Mouse (Mus musculus) G1E (cell line): ENCODE results near the gene Gm49450. TPM values are rescaled to one million over a fixed set of nuclear protein-coding genes. Genes with fewer than 3 reads are reported as not detected.

Source experiments
- ATAC-seq: 2 replicates; pipeline ENCODE4 v1.8.0; 2016; ENCODE audit warnings: mild to moderate bottlenecking; ENCODE audit not compliant: insufficient number of reproducible peaks, poor library complexity, low FRiP score, severe bottlenecking; ENCODE audit errors: extremely low read depth
- DNase-seq: peaks from one replicate; pipeline ENCODE4 v3.0.0; 2012; ENCODE audit warnings: low spot score
- H3K27me3 ChIP-seq: 2 replicates; pipeline ENCODE4 v1.6.1; 2012; ENCODE audit warnings: mild to moderate bottlenecking, low read length, inconsistent platforms; ENCODE audit not compliant: insufficient read depth
- H3K36me3 ChIP-seq: replicated peaks from 2 replicates; pipeline ENCODE3; 2012; ENCODE audit warnings: mild to moderate bottlenecking, inconsistent platforms
- H3K4me1 ChIP-seq: 2 replicates; pipeline ENCODE4 v1.6.1; 2012; ENCODE audit warnings: low read depth, low read length, inconsistent platforms, mixed read lengths; ENCODE audit not compliant: insufficient read depth
- H3K4me3 ChIP-seq: 2 replicates; pipeline ENCODE4 v1.5.1; 2012; ENCODE audit warnings: low read depth, mild to moderate bottlenecking, inconsistent platforms, low read length, moderate library complexity, mixed read lengths
- H3K9me3 ChIP-seq: replicated peaks from 2 replicates; pipeline ENCODE4 v1.6.1; 2012; ENCODE audit warnings: inconsistent platforms
- CTCF ChIP-seq: IDR thresholded peaks from 2 replicates; pipeline ENCODE4 v1.5.1; 2012; ENCODE audit warnings: low read depth, low read length, inconsistent platforms, mixed read lengths
- GATA1 ChIP-seq: IDR thresholded peaks from 2 replicates; pipeline ENCODE4 v1.6.1; 2012; ENCODE audit warnings: borderline replicate concordance, low read length, inconsistent platforms, mixed read lengths
- GATA2 ChIP-seq: IDR thresholded peaks from 2 replicates; pipeline ENCODE4 v1.6.1; 2012; ENCODE audit warnings: low read depth, low read length, inconsistent platforms, borderline replicate concordance
- POLR2AphosphoS5 ChIP-seq: IDR thresholded peaks from 2 replicates; pipeline ENCODE4 v1.6.1; 2012; ENCODE audit warnings: low read depth, low read length, inconsistent platforms; ENCODE audit not compliant: insufficient replicate concordance
- TAL1 ChIP-seq: conservative IDR thresholded peaks from 2 replicates; pipeline ENCODE4 v1.6.1; 2012; ENCODE audit warnings: low read depth, low read length, inconsistent platforms, mixed read lengths
- polyA plus RNA-seq: library from polyadenylated mRNA; stranded (reverse); fragments of >175 nt; gene quantifications from 2 replicates; pipeline ENCODE4 v1.2.3, GENCODE M21; 2012
- total RNA-seq, 2 experiments: library from RNA; stranded (forward) in 1 of 2; stranded (reverse) in 1 of 2; fragments of 200-1000 nt in 1 of 2; fragments of >200 nt in 1 of 2; fragmentation: Nextera tagmentation in 1 of 2; gene quantifications; 2 replicates each; pipeline ENCODE4 v1.2.3; 2014 to 2017

Gene Gm49450
- total and polyA plus RNA-seq, 3 experiments = not detected

DNA sequence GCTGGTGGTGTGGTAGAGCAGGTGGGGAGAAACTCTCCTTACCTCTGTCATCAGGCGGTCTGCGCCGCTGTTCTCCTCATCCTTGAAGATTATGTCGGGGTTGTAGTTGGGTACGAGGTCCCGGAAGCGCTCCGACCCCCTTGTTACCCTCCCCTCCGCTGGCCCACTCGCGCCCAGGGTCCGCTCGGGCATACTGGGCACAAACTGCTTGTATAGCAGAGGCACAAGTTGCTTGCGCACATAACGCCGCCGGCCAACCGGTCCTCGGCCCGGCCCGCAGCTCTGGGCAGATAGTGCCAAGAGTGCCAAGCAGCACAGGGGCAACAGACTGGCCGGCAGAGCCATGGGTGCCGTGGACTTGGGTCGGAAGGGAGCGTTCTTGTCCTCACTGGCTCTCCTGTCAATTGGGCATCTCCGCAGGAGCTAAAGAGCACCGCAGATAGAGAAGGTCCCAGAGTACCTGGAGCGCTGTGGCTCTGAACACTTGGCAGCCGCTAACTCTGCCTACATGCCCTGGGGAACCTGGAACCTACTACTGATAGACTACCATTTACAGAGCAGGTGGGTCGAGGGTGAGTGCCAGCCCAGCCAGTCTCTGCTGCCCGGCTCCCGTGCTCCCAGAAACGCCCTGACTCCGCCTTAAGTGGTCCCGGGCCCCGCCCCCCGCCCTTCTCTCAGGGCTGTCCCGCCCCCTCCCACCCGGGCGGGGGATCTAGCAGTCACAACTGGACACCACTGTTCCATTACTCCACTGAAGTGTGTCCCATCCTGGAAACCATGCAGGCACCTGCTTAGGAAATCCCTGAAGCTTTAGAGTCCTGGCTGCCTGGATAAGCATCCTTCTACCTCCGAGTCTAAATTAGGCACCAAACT lies 55.2 kb downstream of the Gm49450 start, which contains the start of gene Dhh:
TSS of gene Dhh (minus strand) at position 613 of the 873 bp plus-strand sequence.
- DNase-seq (no peak), ATAC-seq (no peak)
- Histone ChIP-seq H3K36me3 (no peaks in the 10 kb centered on the region), H3K4me3 (peak within 1 kb of the TSS; percentile 11; the same call in 1 of the 2 replicates), H3K4me1 (peaks cover 34% of the 10 kb centered on the region), H3K9me3 (peaks cover 7% of the 10 kb centered on the region), H3K27me3 (peaks cover 72% of the 10 kb centered on the region)
- TF ChIP-seq POLR2AphosphoS5 (no peak), TAL1 (no peak), GATA2 (no peak), GATA1 (no peak), CTCF (no peak)

DNA sequence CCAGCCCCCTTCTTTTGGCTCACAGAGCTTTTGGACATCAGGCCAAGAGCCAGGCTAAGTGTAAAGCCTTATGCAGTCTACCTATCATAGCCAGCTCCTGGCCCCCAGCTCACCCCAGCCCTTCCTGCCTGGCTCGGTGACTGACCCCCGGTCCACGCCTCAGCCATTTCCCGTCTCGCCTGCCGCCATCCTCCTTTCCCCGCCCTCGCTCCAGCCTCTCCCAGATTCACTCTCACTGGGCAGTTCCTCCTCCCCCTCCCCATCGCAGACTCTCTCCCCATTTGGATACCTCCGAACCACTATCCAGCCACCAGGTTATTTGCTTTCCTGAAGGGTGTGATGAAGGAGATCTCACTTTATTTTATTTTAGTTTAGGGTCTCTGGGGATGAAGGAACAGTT lies 55.9 kb downstream of the Gm49450 start:
- Histone ChIP-seq H3K4me1 (peaks cover 37% of the 10 kb centered on the region), H3K27me3 (peaks cover 75% of the 10 kb centered on the region), H3K9me3 (peaks cover 7% of the 10 kb centered on the region), H3K36me3 (no peaks in the 10 kb centered on the region), H3K4me3 (no peak overlapping the region)
- TF ChIP-seq POLR2AphosphoS5 (no peak), CTCF (no peak)
- no peak for DNase-seq
- ATAC-seq = no peak

DNA sequence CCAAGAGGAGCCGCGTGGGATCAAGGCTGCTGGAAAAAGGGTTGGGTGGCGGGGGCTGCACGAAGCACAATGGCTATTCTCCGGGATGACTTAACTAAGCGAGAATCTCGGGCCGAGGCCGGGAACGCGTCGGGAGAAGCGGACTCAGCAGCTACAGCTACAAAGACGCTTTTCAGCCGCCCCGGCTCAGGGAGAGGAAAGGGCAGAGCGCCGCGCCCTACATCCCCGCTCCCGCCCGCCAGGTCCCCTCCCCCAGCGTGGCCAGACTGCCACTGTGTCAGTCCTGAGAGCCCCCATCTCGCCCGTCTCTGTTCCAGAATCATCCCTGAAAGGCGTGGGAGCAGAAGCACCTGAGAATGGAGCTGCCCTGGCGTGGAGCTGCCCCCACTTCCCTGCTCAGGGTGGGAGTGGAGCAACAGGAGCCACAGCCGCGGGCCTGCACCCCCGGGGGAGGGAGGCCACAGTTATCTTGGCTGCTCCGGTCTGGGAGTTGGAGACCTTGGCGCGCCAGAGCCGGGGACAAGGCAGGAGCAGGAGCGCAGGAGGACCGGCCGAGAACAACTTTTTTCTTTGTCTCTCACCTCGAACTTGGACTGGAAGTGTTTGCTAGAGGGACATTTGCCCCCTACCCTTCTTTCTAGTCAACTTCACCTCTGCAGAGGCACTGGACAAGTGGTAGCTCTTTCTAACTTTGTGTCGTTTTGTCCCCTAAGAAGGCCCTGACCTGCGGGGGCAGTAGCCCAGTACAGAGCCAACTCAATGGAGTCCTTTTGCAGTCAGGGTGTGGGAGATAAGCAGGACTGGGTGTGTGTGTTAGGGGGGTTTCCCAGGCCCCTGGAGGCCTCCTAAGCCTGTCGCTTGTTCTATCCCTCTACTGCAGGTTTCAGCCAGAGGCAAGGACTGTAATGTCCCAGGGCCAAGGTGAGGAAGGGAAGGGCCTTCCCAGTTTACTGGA lies 57.4 kb downstream of the Gm49450 start:
- no peak for TF ChIP-seq CTCF
- no peak for TF ChIP-seq GATA1
- no peak for TF ChIP-seq GATA2
- no peak for TF ChIP-seq POLR2AphosphoS5
- no peak for TF ChIP-seq TAL1
- H3K36me3 ChIP-seq = no peaks in the 10 kb centered on the region
- H3K4me3 ChIP-seq = peak overlapping the region; percentile 45; the same call in 1 of the 2 replicates
- ATAC-seq = no peak
- H3K27me3 ChIP-seq = peaks cover 78% of the 10 kb centered on the region
- peaks cover 7% of the 10 kb centered on the region for H3K9me3 ChIP-seq
- peaks cover 51% of the 10 kb centered on the region for H3K4me1 ChIP-seq
- DNase-seq = no peak

DNA sequence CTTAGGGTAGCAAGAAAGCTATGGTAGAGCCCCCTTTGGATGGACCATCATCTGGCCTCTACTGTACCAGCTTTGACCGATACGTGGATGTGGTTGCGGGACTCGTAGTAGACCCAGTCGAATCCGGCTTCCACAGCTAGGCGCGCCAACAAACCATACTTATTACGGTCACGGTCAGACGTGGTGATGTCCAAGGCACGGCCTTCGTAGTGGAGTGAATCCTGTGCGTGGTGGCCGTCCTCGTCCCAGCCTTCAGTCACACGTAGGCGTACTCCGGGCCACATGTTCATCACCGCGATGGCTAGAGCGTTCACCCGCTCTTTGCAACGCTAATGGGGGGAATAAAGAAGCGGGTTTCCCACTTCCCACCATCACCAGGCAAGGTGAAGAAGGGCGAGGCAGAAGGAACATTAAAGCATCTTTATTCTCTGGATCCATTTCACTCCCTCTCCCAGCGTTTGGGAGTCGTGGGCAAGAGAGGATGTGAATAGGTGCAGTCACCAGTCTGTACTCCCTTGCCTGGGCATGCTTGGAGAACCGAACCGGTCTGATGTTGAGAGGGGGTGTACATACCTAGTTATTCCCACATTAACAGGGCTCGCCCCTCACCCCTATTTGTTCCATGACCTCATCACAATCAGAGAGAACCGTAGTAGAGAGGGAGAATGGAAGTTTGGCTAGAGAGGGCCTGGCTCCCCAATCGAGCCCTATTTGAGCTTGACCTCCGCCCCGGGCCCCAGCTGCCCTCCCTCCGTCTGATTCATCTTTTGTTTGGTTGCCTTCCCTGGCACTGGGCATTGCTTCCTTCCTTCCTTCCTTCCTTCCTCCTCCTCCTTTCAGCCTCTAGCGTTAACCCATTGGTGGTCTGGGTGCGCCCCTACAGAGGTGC lies 58.4 kb downstream of the Gm49450 start:
- DNase-seq (no peak), ATAC-seq (no peak)
- TF ChIP-seq CTCF (no peak), TAL1 (no peak), GATA2 (no peak), POLR2AphosphoS5 (no peak), GATA1 (no peak)
- Histone ChIP-seq H3K4me1 (peaks cover 51% of the 10 kb centered on the region), H3K27me3 (peaks cover 72% of the 10 kb centered on the region), H3K36me3 (no peaks in the 10 kb centered on the region), H3K4me3 (peak overlapping the region; percentile 45; the same call in 1 of the 2 replicates), H3K9me3 (peaks cover 7% of the 10 kb centered on the region)

DNA sequence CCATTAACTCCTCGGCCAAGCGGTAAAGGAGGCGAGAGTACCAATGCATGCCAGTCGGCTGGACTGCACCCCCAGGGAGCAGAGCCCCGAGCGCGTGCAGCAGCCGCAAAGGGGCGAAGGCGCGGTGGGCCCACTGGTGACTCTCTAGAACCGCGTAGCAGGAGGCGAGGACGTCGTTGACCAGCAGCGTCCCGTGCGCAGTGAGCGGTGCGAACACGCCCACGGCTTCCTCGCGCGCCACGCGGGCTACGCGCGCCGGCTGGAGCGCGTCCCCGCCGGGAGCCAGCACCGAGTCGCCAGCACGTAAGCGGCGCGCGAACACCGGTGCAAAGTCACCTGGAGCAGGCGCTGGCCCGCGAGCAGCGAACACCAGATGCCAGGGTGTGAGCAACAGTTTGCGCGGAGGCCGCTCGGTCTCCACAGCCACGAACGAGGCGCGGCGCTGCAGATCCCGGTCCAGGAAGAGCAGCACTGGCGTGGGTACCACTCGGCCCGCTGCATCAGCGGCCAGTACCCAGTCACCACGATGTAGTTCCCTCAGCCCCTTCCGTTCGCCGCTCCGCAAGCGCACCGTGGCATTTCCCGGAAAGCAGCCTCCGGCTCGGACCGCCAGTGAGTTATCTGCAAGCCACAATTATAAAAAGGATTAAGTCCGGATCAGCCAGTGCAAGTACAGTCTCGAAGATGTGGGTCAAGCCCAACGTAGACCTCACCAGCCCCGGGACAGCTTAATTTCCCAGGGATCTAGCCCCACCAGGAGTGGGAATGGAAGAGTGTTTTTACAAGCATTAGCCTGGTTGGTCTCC lies 59.2 kb downstream of the Gm49450 start, which contains the start of gene Rhebl1:
TSS of gene Rhebl1 (minus strand) at position 601 of the 806 bp plus-strand sequence.
- H3K9me3 ChIP-seq = peaks cover 7% of the 10 kb centered on the region
- DNase-seq (no peak), ATAC-seq (no peak)
- peaks cover 51% of the 10 kb centered on the region for H3K4me1 ChIP-seq
- TF ChIP-seq POLR2AphosphoS5 (no peak), GATA2 (no peak), GATA1 (no peak), TAL1 (no peak), CTCF (no peak)
- peak within 1 kb of the TSS; percentile 50 for H3K4me3 ChIP-seq
- no peaks in the 10 kb centered on the region for H3K36me3 ChIP-seq
- H3K27me3 ChIP-seq = peaks cover 66% of the 10 kb centered on the region
